Mouse (Mus musculus): Measurements from ENCODE around the gene Rpia.

DNA sequence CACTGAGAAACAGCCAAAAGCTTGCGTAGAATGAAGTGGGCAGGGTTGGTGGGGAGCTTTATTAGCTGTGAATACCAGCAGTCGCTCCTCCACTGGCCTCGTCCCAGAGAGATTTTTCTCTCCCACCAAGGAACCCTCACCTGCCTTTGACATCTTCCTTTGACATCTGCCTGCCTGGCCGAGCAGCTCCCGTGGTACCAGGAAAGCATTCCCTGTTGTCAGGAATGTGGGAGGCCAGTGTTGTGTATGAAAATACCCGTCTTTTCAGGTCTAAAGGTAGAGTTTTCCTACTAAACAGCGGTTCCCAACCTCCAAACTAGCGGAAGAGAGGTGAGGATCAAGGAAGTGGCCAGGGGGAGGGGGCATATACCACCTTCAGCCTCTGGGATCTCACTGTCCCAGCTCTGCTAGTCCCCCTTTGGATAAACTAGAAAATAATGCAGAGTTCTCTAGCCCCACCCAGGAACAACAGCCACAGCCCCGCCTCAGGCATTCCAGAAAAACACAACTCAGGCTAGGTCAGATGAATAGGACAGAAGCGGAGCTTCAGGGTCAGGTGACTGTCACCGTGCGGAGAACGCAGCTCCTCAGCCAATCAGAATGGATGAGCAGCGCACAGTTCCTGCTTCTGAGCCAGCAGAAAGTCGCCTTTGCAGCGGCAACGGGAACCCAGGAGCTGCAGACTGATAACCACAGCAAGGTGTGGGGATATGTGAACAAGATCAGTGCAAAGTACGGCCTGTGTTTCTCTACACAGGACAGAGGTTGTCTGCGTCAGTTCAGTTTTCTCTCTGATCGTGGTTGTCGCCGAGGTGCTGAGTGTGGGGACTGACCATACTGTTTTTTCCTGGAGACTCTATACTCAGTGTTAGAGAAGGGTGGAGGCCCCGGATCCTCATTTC lies 32.3 kb upstream of the Rpia start:
- no peak for TF ChIP-seq CTCF (IDR thresholded peaks at IDR 0.05; ENCODE audit: extremely low read depth, insufficient read depth, low read length)
- peak; percentile 86 for TF ChIP-seq POLR2A (IDR thresholded peaks at IDR 0.05; ENCODE audit: extremely low read depth, insufficient read depth, low read length)
